Mouse (Mus musculus): ENCODE data around the gene Tmem101. TPM values are rescaled to one million over a fixed set of nuclear protein-coding genes. Genes with fewer than 3 reads are reported as not detected.
A peak's percentile ranks its signal among the peaks of the same experiment; 100 is the strongest.
"Not testable (repeated sequence)": the region's sequence is repeated elsewhere in the genome, so short reads cannot be mapped to it uniquely, and the experiment has no call there.

Gene Tmem101
- polyA plus RNA-seq, 1 experiment from 2014 or later: 26.3 TPM

- Histone ChIP-seq H3K27me3 (ENCODE audit: insufficient read depth, low read length) (no peaks in the 10 kb centered on the region), H3K4me3 (ENCODE audit: low read depth, low read length) (peak overlapping the region; percentile 98), H3K4me1 (ENCODE audit: insufficient read depth) (peaks cover 3% of the 10 kb centered on the region; the same call in 1 of the 2 replicates), H3K9ac (peak overlapping the region; percentile 89), H3K36me3 (ENCODE audit: insufficient read depth) (peaks cover 37% of the 10 kb centered on the region), H3K4me2 (peak overlapping the region; percentile 86), H3K27ac (ENCODE audit: low read depth) (peak overlapping the region; percentile 94), H3K9me3 (ENCODE audit: low read depth, low read length) (no peaks in the 10 kb centered on the region)
- TF ChIP-seq CTCF (IDR thresholded peaks at IDR 0.05; ENCODE audit: low read depth): no peak
- ATAC-seq (ENCODE audit: insufficient read depth): no peak
- peak; percentile 20 for DNase-seq
- 0% methylated on average over 7 of the region's 7 CpGs for WGBS
Measured at GRCm38 (mm10) chr11:102184253-102184645, 28.0 kb upstream of the Tmem101 start.

- H3K4me1 ChIP-seq (ENCODE audit: insufficient read depth): no peaks in the 10 kb centered on the region
- H3K4me3 ChIP-seq (ENCODE audit: low read depth, low read length): no peak overlapping the region
- ATAC-seq (ENCODE audit: insufficient read depth) (no peak), DNase-seq (no peak)
- H3K4me2 ChIP-seq: no peak overlapping the region
- no peak overlapping the region for H3K9ac ChIP-seq
- H3K27ac ChIP-seq (ENCODE audit: low read depth): no peak overlapping the region
- H3K9me3 ChIP-seq (ENCODE audit: low read depth, low read length): no peaks in the 10 kb centered on the region
- H3K36me3 ChIP-seq (ENCODE audit: insufficient read depth): peaks cover 66% of the 10 kb centered on the region
- H3K27me3 ChIP-seq (ENCODE audit: insufficient read depth, low read length): no peaks in the 10 kb centered on the region
- TF ChIP-seq CTCF (IDR thresholded peaks at IDR 0.05; ENCODE audit: low read depth): no peak
Measured at GRCm38 (mm10) chr11:102179836-102180235, 23.6 kb upstream of the Tmem101 start.

- no peak for TF ChIP-seq CTCF (IDR thresholded peaks at IDR 0.05; ENCODE audit: low read depth)
- Histone ChIP-seq H3K9ac (no peak overlapping the region), H3K4me3 (ENCODE audit: low read depth, low read length) (no peak overlapping the region), H3K4me1 (ENCODE audit: insufficient read depth) (no peaks in the 10 kb centered on the region), H3K4me2 (no peak overlapping the region), H3K27me3 (ENCODE audit: insufficient read depth, low read length) (no peaks in the 10 kb centered on the region), H3K27ac (ENCODE audit: low read depth) (no peak overlapping the region), H3K36me3 (ENCODE audit: insufficient read depth) (peaks cover 79% of the 10 kb centered on the region), H3K9me3 (ENCODE audit: low read depth, low read length) (no peaks in the 10 kb centered on the region)
- DNase-seq (no peak), ATAC-seq (ENCODE audit: insufficient read depth) (no peak)
- WGBS: 86% methylated on average over 5 of the region's 5 CpGs
Measured at GRCm38 (mm10) chr11:102168689-102169088, 12.5 kb upstream of the Tmem101 start.

- ATAC-seq (ENCODE audit: insufficient read depth) (no peak), DNase-seq (no peak)
- Histone ChIP-seq H3K4me2 (no peak overlapping the region), H3K9ac (no peak overlapping the region), H3K4me1 (ENCODE audit: insufficient read depth) (no peaks in the 10 kb centered on the region), H3K27me3 (ENCODE audit: insufficient read depth, low read length) (no peaks in the 10 kb centered on the region), H3K9me3 (ENCODE audit: low read depth, low read length) (no peaks in the 10 kb centered on the region), H3K27ac (ENCODE audit: low read depth) (no peak overlapping the region), H3K36me3 (ENCODE audit: insufficient read depth) (peaks cover 84% of the 10 kb centered on the region), H3K4me3 (ENCODE audit: low read depth, low read length) (no peak overlapping the region)
- no peak for TF ChIP-seq CTCF (IDR thresholded peaks at IDR 0.05; ENCODE audit: low read depth)
- 88% methylated on average over 5 of the region's 5 CpGs for WGBS
Measured at GRCm38 (mm10) chr11:102167539-102167938, 11.3 kb upstream of the Tmem101 start.

GRCm38 (mm10) chr11:102165971-102166722 is 9.9 kb upstream of the Tmem101 start:
- Histone ChIP-seq H3K27ac (ENCODE audit: low read depth) (no peak overlapping the region), H3K27me3 (ENCODE audit: insufficient read depth, low read length) (no peaks in the 10 kb centered on the region), H3K4me2 (no peak overlapping the region), H3K4me3 (ENCODE audit: low read depth, low read length) (no peak overlapping the region), H3K4me1 (ENCODE audit: insufficient read depth) (no peaks in the 10 kb centered on the region), H3K36me3 (ENCODE audit: insufficient read depth) (peaks cover 86% of the 10 kb centered on the region), H3K9ac (no peak overlapping the region), H3K9me3 (ENCODE audit: low read depth, low read length) (no peaks in the 10 kb centered on the region)
- ATAC-seq (ENCODE audit: insufficient read depth) (no peak), DNase-seq (no peak)
- WGBS: 59% methylated on average over 6 of the region's 6 CpGs
- no peak for TF ChIP-seq CTCF (IDR thresholded peaks at IDR 0.05; ENCODE audit: low read depth)

- WGBS: 64% methylated on average over 5 of the region's 5 CpGs
- no peak overlapping the region for H3K27ac ChIP-seq (ENCODE audit: low read depth)
- no peak for TF ChIP-seq CTCF (IDR thresholded peaks at IDR 0.05; ENCODE audit: low read depth)
- H3K9me3 ChIP-seq (ENCODE audit: low read depth, low read length): no peaks in the 10 kb centered on the region
- no peak overlapping the region for H3K4me2 ChIP-seq
- H3K9ac ChIP-seq: no peak overlapping the region
- no peaks in the 10 kb centered on the region for H3K4me1 ChIP-seq (ENCODE audit: insufficient read depth)
- peaks cover 37% of the 10 kb centered on the region for H3K36me3 ChIP-seq (ENCODE audit: insufficient read depth)
- H3K27me3 ChIP-seq (ENCODE audit: insufficient read depth, low read length): no peaks in the 10 kb centered on the region
- H3K4me3 ChIP-seq (ENCODE audit: low read depth, low read length): no peak overlapping the region
- ATAC-seq (ENCODE audit: insufficient read depth): no peak
- DNase-seq: no peak
Measured at GRCm38 (mm10) chr11:102159781-102160180, 3.6 kb upstream of the Tmem101 start.

GRCm38 (mm10) chr11:102158024-102158423 is 1.8 kb upstream of the Tmem101 start:
- TF ChIP-seq CTCF (IDR thresholded peaks at IDR 0.05; ENCODE audit: low read depth): peak; percentile 25; the same call in 1 of the 2 replicates
- not testable (repeated sequence) for H3K4me2 ChIP-seq; H3K4me3 ChIP-seq (ENCODE audit: low read depth, low read length); DNase-seq; H3K27ac ChIP-seq (ENCODE audit: low read depth); H3K4me1 ChIP-seq (ENCODE audit: insufficient read depth); H3K9ac ChIP-seq; H3K27me3 ChIP-seq (ENCODE audit: insufficient read depth, low read length); H3K9me3 ChIP-seq (ENCODE audit: low read depth, low read length); ATAC-seq (ENCODE audit: insufficient read depth)
- 76% methylated on average over 2 of the region's 2 CpGs for WGBS
- H3K36me3 ChIP-seq (ENCODE audit: insufficient read depth): peaks cover 35% of the 10 kb centered on the region

Measured in lung, embryonic 14.5 days (tissue).